In genomic region chr2:5768946-5769345, GRCm38 (mm10) we compare ENCODE assay signal across 23 mouse cellular contexts.
"Had no signal": no experiment of that assay in that cellular context is flagged by ENCODE, and none has a peak within 500 bp of the region (broad histone marks: within the 10 kb centered on the region; RNA-seq: fewer than 3 reads in every experiment).

No protein-coding gene starts in this region.

- H3K36me3 ChIP-seq: heart, embryonic 10.5 days; heart, embryonic 12.5 days; hindbrain, embryonic 12.5 days; intestine, embryonic 15.5 days; limb, embryonic 10.5 days; limb, embryonic 12.5 days had no signal

- H3K4me3 ChIP-seq: heart, embryonic 10.5 days; heart, embryonic 12.5 days; hindbrain, embryonic 12.5 days; intestine, embryonic 15.5 days; layer of hippocampus, adult 2 months; left cerebral cortex, adult 2 months; limb, embryonic 10.5 days; limb, embryonic 12.5 days had no signal

- H3K4me1 ChIP-seq: heart, embryonic 10.5 days; heart, embryonic 12.5 days; hindbrain, embryonic 12.5 days; intestine, embryonic 15.5 days; limb, embryonic 10.5 days; limb, embryonic 12.5 days had no signal

- H3K4me2 ChIP-seq: heart, embryonic 12.5 days; hindbrain, embryonic 12.5 days; hindbrain, embryonic 14.5 days; intestine, embryonic 15.5 days; limb, embryonic 12.5 days; liver, embryonic 11.5 days had no signal

- DNase-seq: gastrocnemius, postnatal 14 days; gastrocnemius, postnatal 36 days; heart, adult 18-20 months; heart, postnatal 10 days; kidney, adult 18-20 months; kidney, adult 8-10 months; kidney, postnatal 10 days; kidney, postnatal 25 days; kidney, postnatal 4 days; liver had no signal

- H3K27ac ChIP-seq: heart, embryonic 10.5 days; hindbrain, embryonic 12.5 days; hindbrain, embryonic 14.5 days; intestine, embryonic 15.5 days; layer of hippocampus, adult 2 months; left cerebral cortex, adult 2 months; limb, embryonic 10.5 days; limb, embryonic 12.5 days had no signal

- ATAC-seq: hindbrain, embryonic 16.5 days; inflammation-experienced regulatory T-cells, adult 6 months; intestine, embryonic 15.5 days; intestine, postnatal 0 days had no signal

- H3K9ac ChIP-seq: heart, embryonic 12.5 days; hindbrain, embryonic 12.5 days; hindbrain, embryonic 14.5 days; intestine, embryonic 15.5 days; limb, embryonic 12.5 days had no signal

- H3K9me3 ChIP-seq: heart, embryonic 10.5 days; heart, embryonic 12.5 days; hindbrain, embryonic 12.5 days; intestine, embryonic 15.5 days; limb, embryonic 10.5 days; limb, embryonic 12.5 days had no signal

- H3K27me3 ChIP-seq: heart, embryonic 12.5 days; hindbrain, embryonic 12.5 days; intestine, embryonic 15.5 days; limb, embryonic 12.5 days had no signal
